Mouse (Mus musculus): ENCODE data around the gene Hmga2. TPM values are rescaled to one million over a fixed set of nuclear protein-coding genes. Genes with fewer than 3 reads are reported as not detected.

The Hmga2 gene
- total and polyA plus RNA-seq, 3 experiments, result 0.15 TPM; not detected in 2

DNA sequence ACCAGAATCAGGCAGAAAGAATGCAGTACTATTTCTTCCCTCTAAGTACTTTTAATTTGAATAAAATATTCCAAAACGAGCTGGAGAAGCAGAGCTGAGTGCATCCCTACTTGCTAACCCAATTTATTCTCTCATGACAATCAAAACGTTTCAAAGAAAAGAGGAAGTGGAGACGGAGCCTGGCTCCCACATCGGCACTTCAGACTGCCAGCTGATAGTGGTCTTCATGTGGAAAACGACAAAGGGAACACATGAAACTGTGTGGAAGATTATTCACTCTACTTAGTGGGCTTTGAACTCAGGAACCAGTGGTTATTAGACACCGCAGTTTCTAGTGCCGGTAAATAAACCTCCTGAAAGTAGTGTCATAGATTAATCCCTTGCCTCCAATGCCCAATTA lies 41.8 kb downstream of the Hmga2 start:
- Histone ChIP-seq H3K4me3 (ENCODE audit: control insufficient read depth in 1 of 2, insufficient read depth in 1 of 2, low read depth in 2 of 2, low read length in 2 of 2) (no peak overlapping the region), H3K36me3 (ENCODE audit: control insufficient read depth in 1 of 2, insufficient read depth in 2 of 2, low read length in 2 of 2) (no peaks in the 10 kb centered on the region), H3K27me3 (ENCODE audit: control insufficient read depth in 1 of 2, insufficient read depth in 2 of 2, low read length in 2 of 2) (no peaks in the 10 kb centered on the region; a peak in 1 of 4 replicates), H3K9ac (ENCODE audit: control insufficient read depth, low read depth, low read length, poor library complexity, severe bottlenecking) (no peak overlapping the region), H3K9me3 (replicated peaks; ENCODE audit: insufficient read depth, low read length) (no peaks in the 10 kb centered on the region), H3K27ac (ENCODE audit: control insufficient read depth, low read depth, low read length) (no peak overlapping the region), H3K4me1 (ENCODE audit: control insufficient read depth in 1 of 2, insufficient read depth in 2 of 2, low read length in 2 of 2) (no peaks in the 10 kb centered on the region), H3K79me2 (ENCODE audit: control insufficient read depth, insufficient read depth, low read length, poor library complexity) (no peaks in the 10 kb centered on the region)
- DNase-seq (ENCODE audit: low read depth, low spot score), result peak; percentile 9
- TF ChIP-seq TBP (IDR thresholded peaks at IDR 0.05; ENCODE audit: low read depth, low read length), result no peak
- no peak for TF ChIP-seq E2F4 (IDR thresholded peaks at IDR 0.05; ENCODE audit: borderline replicate concordance, low read depth, low read length)
- TF ChIP-seq EP300 (IDR thresholded peaks at IDR 0.05; ENCODE audit: low read depth in 1 of 2, low read length in 2 of 2), result no peak
- TF ChIP-seq TCF12 (IDR thresholded peaks at IDR 0.05; ENCODE audit: low read depth, low read length), result no peak
- TF ChIP-seq NELFE (IDR thresholded peaks at IDR 0.05; ENCODE audit: low read depth, low read length), result no peak
- TF ChIP-seq UBTF (IDR thresholded peaks at IDR 0.05; ENCODE audit: borderline replicate concordance, insufficient read depth, low read depth, low read length), result no peak
- no peak for TF ChIP-seq MYC (IDR thresholded peaks at IDR 0.05; ENCODE audit: low read depth, low read length)
- no peak for TF ChIP-seq ZMIZ1 (IDR thresholded peaks at IDR 0.05; ENCODE audit: low read depth, low read length)
- no peak for TF ChIP-seq TAL1 (IDR thresholded peaks at IDR 0.05; ENCODE audit: low read length)
- TF ChIP-seq MAZ (IDR thresholded peaks at IDR 0.05; ENCODE audit: low read depth, low read length), result no peak
- no peak for TF ChIP-seq HCFC1 (IDR thresholded peaks at IDR 0.05; ENCODE audit: low read depth, low read length)
- TF ChIP-seq ZC3H11A (IDR thresholded peaks at IDR 0.05; ENCODE audit: low read depth, low read length), result no peak
- no peak for TF ChIP-seq BHLHE40 (IDR thresholded peaks at IDR 0.05; ENCODE audit: borderline replicate concordance, low read depth, low read length)
- TF ChIP-seq JUND (IDR thresholded peaks at IDR 0.05; ENCODE audit: low read depth, low read length), result no peak

DNA sequence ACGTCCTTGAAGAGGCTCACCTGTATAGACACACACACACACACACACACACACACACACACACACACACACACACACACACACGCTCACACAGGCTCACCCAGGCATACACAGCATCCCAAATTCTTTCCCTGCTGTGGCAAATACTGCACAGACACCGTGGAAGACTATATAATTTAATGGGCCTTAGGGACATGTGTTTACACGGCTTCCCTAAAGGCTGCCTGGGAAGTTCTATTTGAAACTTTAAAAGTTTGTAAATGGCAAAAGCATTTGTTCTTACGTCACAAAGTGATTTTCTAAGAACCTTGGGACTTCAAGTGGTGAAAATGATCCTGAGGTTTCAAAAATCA lies 42.8 kb downstream of the Hmga2 start:
- TF ChIP-seq NRF1 (IDR thresholded peaks at IDR 0.05; ENCODE audit: insufficient read depth, low read depth, low read length, poor library complexity, severe bottlenecking) (no peak), ETS1 (IDR thresholded peaks at IDR 0.05; ENCODE audit: low read depth, low read length) (no peak), RAD21 (IDR thresholded peaks at IDR 0.05; ENCODE audit: low read depth, low read length) (no peak), TBP (IDR thresholded peaks at IDR 0.05; ENCODE audit: low read depth, low read length) (no peak), NELFE (IDR thresholded peaks at IDR 0.05; ENCODE audit: low read depth, low read length) (no peak), MAZ (IDR thresholded peaks at IDR 0.05; ENCODE audit: low read depth, low read length) (no peak), TCF12 (IDR thresholded peaks at IDR 0.05; ENCODE audit: low read depth, low read length) (no peak), CTCF (IDR thresholded peaks at IDR 0.05 in 2 of 3, conservative IDR thresholded peaks at IDR 0.05 in 1 of 3; ENCODE audit: control insufficient read depth in 1 of 3, insufficient read depth in 1 of 3, low read depth in 2 of 3, low read length in 3 of 3, poor library complexity in 1 of 3, severe bottlenecking in 1 of 3) (no peak), GABPA (IDR thresholded peaks at IDR 0.05; ENCODE audit: low read depth, low read length) (no peak), MYC (IDR thresholded peaks at IDR 0.05; ENCODE audit: low read depth, low read length) (no peak), CHD1 (IDR thresholded peaks at IDR 0.05; ENCODE audit: low read depth, low read length) (no peak), TAL1 (IDR thresholded peaks at IDR 0.05; ENCODE audit: low read length) (no peak), CHD2 (IDR thresholded peaks at IDR 0.05; ENCODE audit: low read length) (no peak), POLR2A (IDR thresholded peaks at IDR 0.05; ENCODE audit: control insufficient read depth in 1 of 2, insufficient read depth in 1 of 2, low read depth in 1 of 2, low read length in 2 of 2, poor library complexity in 1 of 2) (no peak), POLR2AphosphoS2 (IDR thresholded peaks at IDR 0.05; ENCODE audit: low read length) (no peak), ZNF384 (IDR thresholded peaks at IDR 0.05; ENCODE audit: low read depth, low read length) (no peak), ZC3H11A (IDR thresholded peaks at IDR 0.05; ENCODE audit: low read depth, low read length) (no peak), SIN3A (IDR thresholded peaks at IDR 0.05; ENCODE audit: low read length) (no peak)
- Histone ChIP-seq H3K4me1 (ENCODE audit: control insufficient read depth in 1 of 2, insufficient read depth in 2 of 2, low read length in 2 of 2) (no peaks in the 10 kb centered on the region), H3K27me3 (ENCODE audit: control insufficient read depth in 1 of 2, insufficient read depth in 2 of 2, low read length in 2 of 2) (no peaks in the 10 kb centered on the region; a peak in 1 of 4 replicates), H3K36me3 (ENCODE audit: control insufficient read depth in 1 of 2, insufficient read depth in 2 of 2, low read length in 2 of 2) (no peaks in the 10 kb centered on the region), H3K27ac (ENCODE audit: control insufficient read depth, low read depth, low read length) (no peak overlapping the region), H3K4me3 (ENCODE audit: control insufficient read depth in 1 of 2, insufficient read depth in 1 of 2, low read depth in 2 of 2, low read length in 2 of 2) (no peak overlapping the region), H3K79me2 (ENCODE audit: control insufficient read depth, insufficient read depth, low read length, poor library complexity) (no peaks in the 10 kb centered on the region), H3K9ac (ENCODE audit: control insufficient read depth, low read depth, low read length, poor library complexity, severe bottlenecking) (no peak overlapping the region), H3K9me3 (replicated peaks; ENCODE audit: insufficient read depth, low read length) (no peaks in the 10 kb centered on the region)
- DNase-seq (ENCODE audit: low read depth, low spot score), result no peak
